Mouse (Mus musculus) thymus, adult 2 months (tissue): ENCODE results near the gene Adtrp. TPM values are rescaled to one million over a fixed set of nuclear protein-coding genes. Genes with fewer than 3 reads are reported as not detected.

Experiments used
- DNase-seq: peaks from one replicate; pipeline ENCODE4 v3.0.0; 2021
- H3K27ac ChIP-seq: fragments of 200-500 bp; 2 replicates; pipeline ENCODE4 v1.5.1; 2012; ENCODE audit warnings: low read length, control low read depth; ENCODE audit not compliant: control insufficient read depth, insufficient read depth
- H3K27me3 ChIP-seq: fragments of 200-500 bp; 2 replicates; pipeline ENCODE4 v1.6.1; 2012; ENCODE audit warnings: mild to moderate bottlenecking, low read length, moderate library complexity, mixed read lengths; ENCODE audit not compliant: control insufficient read depth, insufficient read depth
- H3K36me3 ChIP-seq: fragments of 200-500 bp; 2 replicates; pipeline ENCODE4 v1.6.1; 2012; ENCODE audit warnings: mild to moderate bottlenecking, low read length, moderate library complexity; ENCODE audit not compliant: control insufficient read depth, insufficient read depth
- H3K4me1 ChIP-seq: fragments of 200-500 bp; replicated peaks from 2 replicates; pipeline ENCODE4 v1.6.1; 2012; ENCODE audit warnings: low read length; ENCODE audit not compliant: control insufficient read depth, insufficient read depth
- H3K4me3 ChIP-seq: fragments of 200-500 bp; 2 replicates; pipeline ENCODE4 v1.5.1; 2012; ENCODE audit warnings: mild to moderate bottlenecking, low read length, control low read depth, moderate library complexity; ENCODE audit not compliant: control insufficient read depth, insufficient read depth
- CTCF ChIP-seq: fragments of 200-500 bp; IDR thresholded peaks from 2 replicates; pipeline ENCODE4 v1.5.1; 2012; ENCODE audit warnings: mild to moderate bottlenecking, control low read depth, low read length, moderate library complexity, borderline replicate concordance; ENCODE audit not compliant: control insufficient read depth, poor library complexity, insufficient read depth; ENCODE audit errors: extremely low read depth
- POLR2A ChIP-seq: fragments of 200-500 bp; IDR thresholded peaks from 2 replicates; pipeline ENCODE4 v1.6.1; 2012; ENCODE audit warnings: mild to moderate bottlenecking, low read length, control low read depth, moderate library complexity; ENCODE audit not compliant: control insufficient read depth, poor library complexity, insufficient read depth; ENCODE audit errors: extremely low read depth
- WGBS: fragments of 180-500 bp; shearing (Covaris S2); methylation state at CpG from one replicate; pipeline ENCODE4 v1.1.7; 2018; 5-methylcytosine and 5-hydroxymethylcytosine counted together
- polyA plus RNA-seq: library from polyadenylated mRNA; depleted of rRNA; stranded (reverse); fragments of >200 nt; gene quantifications from 2 replicates; pipeline ENCODE4 v1.2.3, GENCODE M21; 2012

The Adtrp gene
- polyA plus RNA-seq, 1 experiment = 4.4 TPM

GRCm38 (mm10) chr13:41767941-41768340 lies 79.5 kb downstream of the Adtrp start:
- Histone ChIP-seq H3K27me3 (no peaks in the 10 kb centered on the region), H3K27ac (no peak overlapping the region), H3K4me3 (no peak overlapping the region), H3K36me3 (no peaks in the 10 kb centered on the region), H3K4me1 (no peaks in the 10 kb centered on the region)
- DNase-seq = no peak
- no peak for TF ChIP-seq CTCF
- TF ChIP-seq POLR2A = no peak
- WGBS = 95% methylated on average over 4 of the region's 4 CpGs

GRCm38 (mm10) chr13:41761986-41762385 lies 85.5 kb downstream of the Adtrp start:
- TF ChIP-seq POLR2A (no peak), CTCF (no peak)
- Histone ChIP-seq H3K27me3 (no peaks in the 10 kb centered on the region), H3K4me3 (no peak overlapping the region), H3K36me3 (no peaks in the 10 kb centered on the region), H3K27ac (no peak overlapping the region), H3K4me1 (no peaks in the 10 kb centered on the region; the same call in 1 of the 2 replicates)
- 93% methylated on average over 3 of the region's 3 CpGs for WGBS
- no peak for DNase-seq

- H3K36me3 ChIP-seq = no peaks in the 10 kb centered on the region
- no peak overlapping the region for H3K4me3 ChIP-seq
- H3K27me3 ChIP-seq = no peaks in the 10 kb centered on the region
- no peaks in the 10 kb centered on the region; the same call in 1 of the 2 replicates for H3K4me1 ChIP-seq
- 94% methylated on average over 10 of the region's 10 CpGs for WGBS
- no peak for DNase-seq
- no peak overlapping the region for H3K27ac ChIP-seq
- TF ChIP-seq POLR2A (no peak), CTCF (no peak)
These were observed 87.0 kb downstream of the Adtrp start for GRCm38 (mm10) chr13:41760484-41760883.

- 95% methylated on average over 19 of the region's 19 CpGs for WGBS
- no peak overlapping the region for H3K4me3 ChIP-seq
- no peak for DNase-seq
- H3K4me1 ChIP-seq = no peaks in the 10 kb centered on the region; the same call in 1 of the 2 replicates
- H3K27ac ChIP-seq = no peak overlapping the region
- H3K27me3 ChIP-seq = no peaks in the 10 kb centered on the region
- TF ChIP-seq POLR2A = no peak
- TF ChIP-seq CTCF = no peak
- no peaks in the 10 kb centered on the region for H3K36me3 ChIP-seq
These were observed 88.7 kb downstream of the Adtrp start for GRCm38 (mm10) chr13:41758550-41759465.

- WGBS = 89% methylated on average over 5 of the region's 5 CpGs
- Histone ChIP-seq H3K27ac (no peak overlapping the region), H3K27me3 (no peaks in the 10 kb centered on the region), H3K36me3 (no peaks in the 10 kb centered on the region), H3K4me3 (no peak overlapping the region), H3K4me1 (peaks cover 2% of the 10 kb centered on the region; the same call in 1 of the 2 replicates)
- no peak for TF ChIP-seq CTCF
- TF ChIP-seq POLR2A = no peak
- no peak for DNase-seq
These were observed 94.4 kb downstream of the Adtrp start for GRCm38 (mm10) chr13:41753114-41753513.

- no peak overlapping the region for H3K4me3 ChIP-seq
- no peak for TF ChIP-seq POLR2A
- no peak overlapping the region for H3K27ac ChIP-seq
- peaks cover 2% of the 10 kb centered on the region; the same call in 1 of the 2 replicates for H3K4me1 ChIP-seq
- 97% methylated on average over 5 of the region's 5 CpGs for WGBS
- no peaks in the 10 kb centered on the region for H3K36me3 ChIP-seq
- DNase-seq = no peak
- H3K27me3 ChIP-seq = no peaks in the 10 kb centered on the region
These were observed 97.0 kb downstream of the Adtrp start for GRCm38 (mm10) chr13:41750481-41750880.

GRCm38 (mm10) chr13:41748866-41749265 lies 98.6 kb downstream of the Adtrp start:
- no peak overlapping the region for H3K27ac ChIP-seq
- TF ChIP-seq POLR2A (no peak), CTCF (no peak)
- no peaks in the 10 kb centered on the region for H3K36me3 ChIP-seq
- H3K4me3 ChIP-seq = no peak overlapping the region
- peaks cover 2% of the 10 kb centered on the region; the same call in 1 of the 2 replicates for H3K4me1 ChIP-seq
- 95% methylated on average over 9 of the region's 9 CpGs for WGBS
- no peak for DNase-seq
- no peaks in the 10 kb centered on the region for H3K27me3 ChIP-seq
